Mouse (Mus musculus): ENCODE data around the gene Bik. TPM values are rescaled to one million over a fixed set of nuclear protein-coding genes. Genes with fewer than 3 reads are reported as not detected.

Bik gene
- polyA plus RNA-seq, 1 experiment = 6.6 TPM

DNA sequence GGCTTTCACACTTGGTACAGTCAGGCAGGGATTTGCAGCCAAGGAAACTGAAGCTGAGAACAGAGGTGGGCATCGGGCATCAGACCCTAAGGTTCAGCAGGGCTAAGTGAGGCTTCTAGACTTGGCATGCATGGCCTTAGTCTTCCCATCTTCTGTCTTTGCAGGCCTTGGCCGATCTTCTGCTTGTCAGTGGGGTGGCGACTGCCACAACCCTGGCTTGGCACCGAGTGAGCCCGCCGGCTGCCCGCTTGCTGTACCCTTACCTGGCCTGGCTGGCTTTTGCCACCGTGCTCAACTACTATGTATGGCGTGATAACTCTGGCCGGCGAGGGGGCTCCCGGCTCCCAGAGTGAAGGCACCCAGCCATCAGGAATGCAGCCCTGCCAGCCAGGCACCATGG lies 46.9 kb downstream of the Bik start:
- DNase-seq (ENCODE audit: low read depth, low spot score) = no peak
- WGBS = 97% methylated on average over 12 of the region's 12 CpGs

DNA sequence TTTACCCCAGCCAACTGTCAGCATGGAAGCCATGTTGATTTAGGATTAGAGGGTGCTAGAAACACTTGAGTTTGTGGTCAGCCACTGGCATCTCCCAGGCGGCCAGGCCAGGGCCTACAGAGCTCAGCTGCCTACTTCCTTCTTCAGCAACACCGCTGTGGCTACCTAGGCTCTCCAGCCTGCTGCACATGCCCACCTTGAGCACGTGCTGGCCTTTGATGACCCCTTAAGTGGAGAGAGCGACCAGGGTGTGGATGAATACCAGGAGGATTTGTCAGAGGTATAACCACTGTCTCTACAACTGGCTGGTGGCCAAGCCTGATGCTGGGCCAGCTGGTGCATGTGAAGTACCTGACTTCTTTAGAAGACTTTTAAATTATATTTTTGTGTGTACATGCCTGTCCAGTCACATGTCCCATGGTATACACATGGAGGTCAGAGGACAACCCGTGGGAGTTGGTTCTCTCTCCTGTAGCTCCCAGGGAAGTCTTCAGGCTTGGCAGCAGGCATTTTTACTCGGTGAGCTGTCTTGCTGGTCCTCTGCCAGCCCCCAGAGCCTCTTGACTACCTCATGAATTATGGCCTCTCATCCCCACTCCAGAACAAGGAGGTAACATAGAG lies 48.2 kb downstream of the Bik start:
- DNase-seq (ENCODE audit: low read depth, low spot score) = no peak
- WGBS = 67% methylated on average over 6 of the region's 6 CpGs

DNA sequence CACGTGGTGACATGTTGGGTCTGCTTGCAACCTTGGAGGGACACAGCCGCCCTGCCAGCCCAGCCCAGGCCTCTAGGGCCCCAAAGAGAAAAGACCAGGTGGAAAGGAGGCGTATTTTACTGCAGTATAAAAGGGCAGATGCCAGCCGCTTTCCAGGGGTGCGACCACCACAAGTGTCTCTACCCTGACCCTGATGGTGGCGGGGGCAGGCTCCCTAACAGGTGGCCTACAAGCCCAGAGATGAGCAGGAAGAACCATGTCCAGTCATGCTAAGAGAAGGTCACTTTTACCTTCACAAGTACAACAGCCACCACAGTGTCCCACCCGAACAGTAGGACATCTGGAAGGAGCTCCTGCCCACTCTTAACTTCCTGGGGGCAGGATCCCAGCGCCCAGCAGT lies 48.9 kb downstream of the Bik start:
- WGBS = 91% methylated on average over 8 of the region's 8 CpGs
- DNase-seq (ENCODE audit: low read depth, low spot score) = no peak

DNA sequence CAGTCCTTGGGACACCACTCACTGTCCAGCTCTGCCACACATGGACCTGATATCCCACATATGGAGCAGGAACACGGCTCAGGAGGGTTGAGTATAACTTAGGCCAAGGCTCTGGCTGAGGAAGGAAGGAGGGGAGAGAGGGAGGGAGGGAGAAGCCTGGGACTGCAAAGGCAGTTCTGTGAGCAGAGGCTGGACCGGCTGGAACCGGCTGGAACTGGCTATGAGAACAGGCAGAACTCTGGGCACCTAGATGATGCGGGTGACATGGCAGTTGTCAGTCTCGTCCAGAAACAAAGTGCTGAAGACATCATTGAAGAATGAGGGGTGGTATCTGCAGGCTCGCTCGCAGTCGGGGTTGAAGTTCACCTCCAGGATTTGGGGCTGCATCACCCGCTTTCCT lies 50.0 kb downstream of the Bik start:
- DNase-seq (ENCODE audit: low read depth, low spot score) = no peak
- WGBS = 89% methylated on average over 9 of the region's 9 CpGs

DNA sequence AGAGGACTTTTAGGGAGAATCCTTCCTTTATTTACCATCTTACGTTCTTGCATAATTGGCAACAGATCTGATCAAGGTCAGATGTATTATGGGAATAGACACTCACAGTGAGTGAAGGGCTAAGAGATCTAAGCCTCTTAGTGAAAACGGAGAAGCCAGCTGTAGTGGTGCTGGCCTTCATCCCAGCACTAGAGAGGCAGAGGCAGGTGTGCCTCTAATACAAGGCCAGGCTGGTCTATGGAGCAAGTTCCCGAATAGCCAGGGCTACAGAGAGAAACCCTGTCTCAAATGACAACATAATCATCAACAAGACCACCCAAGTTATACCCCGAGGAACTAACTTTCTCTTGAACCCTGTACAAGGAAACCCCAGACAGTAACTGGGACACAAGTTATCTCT lies 56.3 kb downstream of the Bik start:
- no peak for DNase-seq (ENCODE audit: low read depth, low spot score)
- 83% methylated on average over 4 of the region's 4 CpGs for WGBS

DNA sequence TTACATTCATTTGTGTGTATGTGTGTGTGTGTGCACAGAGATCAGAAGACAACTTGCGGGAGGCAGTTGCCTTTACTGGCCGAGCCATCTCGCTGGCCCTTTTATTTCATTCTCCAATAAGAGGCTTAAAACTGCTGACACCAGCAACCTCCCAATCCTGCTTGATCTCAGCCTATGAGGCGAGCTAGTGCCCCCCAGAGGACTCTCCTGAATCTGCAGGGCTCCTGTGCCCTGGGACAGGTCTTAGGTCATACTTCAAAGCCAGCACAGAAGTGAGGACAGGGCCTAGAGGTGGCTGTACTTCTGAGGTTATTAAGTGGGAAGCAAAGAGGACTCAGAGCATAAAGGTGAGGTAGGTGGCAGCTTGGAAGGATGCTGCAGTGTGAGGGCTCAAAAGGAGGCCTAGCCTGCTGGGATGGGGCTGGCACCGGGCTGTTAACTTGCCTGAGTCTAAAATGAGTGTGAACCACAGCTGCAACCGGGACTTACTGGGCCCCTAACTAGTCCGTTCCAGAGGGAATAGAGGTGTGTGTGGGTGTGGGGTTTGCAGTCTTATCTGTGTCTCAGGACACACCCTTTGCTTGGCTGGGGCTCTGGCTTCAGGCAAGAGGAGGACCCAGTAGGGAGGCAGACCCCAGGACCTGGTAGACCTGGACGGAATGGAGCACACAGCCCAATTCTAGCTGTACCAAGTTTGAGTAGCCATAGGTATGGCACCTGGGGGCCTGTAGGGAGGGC lies 56.9 kb downstream of the Bik start:
- WGBS = 68% methylated on average over 8 of the region's 8 CpGs

DNA sequence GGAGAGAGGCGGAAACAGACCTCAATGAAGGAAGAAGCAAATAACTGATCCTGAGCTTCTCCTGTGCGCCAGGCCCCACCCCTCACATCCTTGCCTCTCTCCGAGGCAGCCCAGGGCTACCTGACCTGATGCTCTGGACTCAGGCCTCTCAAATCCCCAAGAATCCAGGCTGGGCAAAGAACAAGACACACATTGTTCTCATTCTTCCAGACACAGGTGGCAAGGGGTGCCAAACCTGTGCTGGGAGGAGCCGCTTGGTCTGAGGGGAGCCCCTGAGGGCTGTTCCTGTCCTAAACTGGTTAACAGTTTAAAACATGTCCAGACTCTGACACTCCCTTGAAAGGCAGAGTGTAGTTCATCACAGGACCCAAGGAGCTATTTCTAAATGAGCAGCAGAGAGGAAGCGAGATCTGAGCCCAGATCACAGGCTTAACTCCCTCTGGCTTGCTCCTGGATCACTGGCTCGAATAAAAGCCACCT lies 58.1 kb downstream of the Bik start:
- DNase-seq (ENCODE audit: low read depth, low spot score) = no peak
- 90% methylated on average over 6 of the region's 6 CpGs for WGBS

More for the DNA sequence above, 56.9 kb downstream of the Bik start:
- DNase-seq (ENCODE audit: low read depth, low spot score) = no peak

DNA sequence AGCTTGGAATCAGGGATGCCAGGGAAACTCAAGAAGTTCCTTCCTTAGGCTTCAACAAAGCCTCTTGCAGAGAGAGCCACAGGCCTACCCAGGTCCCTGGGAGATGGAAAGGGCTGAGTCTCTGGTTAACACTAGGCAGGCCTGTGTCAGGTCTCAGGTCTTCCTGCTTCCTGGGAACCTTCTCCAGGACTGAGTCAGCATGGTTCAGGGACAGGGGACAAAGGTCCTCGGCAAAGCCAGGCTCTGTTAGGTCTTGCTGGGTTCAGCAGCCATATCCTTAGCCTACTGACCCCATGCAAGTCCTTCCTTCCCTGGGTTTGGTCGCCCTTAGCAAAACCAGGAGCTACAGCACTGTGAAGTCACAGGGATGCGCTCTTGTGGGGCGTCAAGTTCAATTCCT lies 64.2 kb downstream of the Bik start:
- WGBS = 77% methylated on average over 4 of the region's 4 CpGs
- no peak for DNase-seq (ENCODE audit: low read depth, low spot score)

DNA sequence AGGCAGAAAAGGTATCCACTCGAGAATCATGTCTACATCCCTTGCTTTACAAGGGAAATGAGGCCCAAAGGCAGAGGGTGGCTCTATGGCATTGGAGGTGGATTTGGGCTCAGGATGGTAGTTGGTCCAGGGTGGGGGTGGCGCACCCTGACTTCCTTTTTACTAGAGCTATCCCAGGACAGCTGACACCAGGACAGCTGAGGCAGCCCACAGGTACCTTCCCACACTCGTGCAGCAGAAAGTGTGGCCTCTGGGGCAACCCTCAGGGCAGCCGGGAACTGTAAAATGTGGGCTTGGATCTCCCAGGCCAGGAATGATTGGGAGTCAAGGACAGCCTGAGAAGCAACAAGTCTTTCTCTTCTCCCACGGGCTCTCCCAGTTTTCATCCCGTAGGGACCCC lies 65.1 kb downstream of the Bik start:
- 87% methylated on average over 6 of the region's 6 CpGs for WGBS

DNA sequence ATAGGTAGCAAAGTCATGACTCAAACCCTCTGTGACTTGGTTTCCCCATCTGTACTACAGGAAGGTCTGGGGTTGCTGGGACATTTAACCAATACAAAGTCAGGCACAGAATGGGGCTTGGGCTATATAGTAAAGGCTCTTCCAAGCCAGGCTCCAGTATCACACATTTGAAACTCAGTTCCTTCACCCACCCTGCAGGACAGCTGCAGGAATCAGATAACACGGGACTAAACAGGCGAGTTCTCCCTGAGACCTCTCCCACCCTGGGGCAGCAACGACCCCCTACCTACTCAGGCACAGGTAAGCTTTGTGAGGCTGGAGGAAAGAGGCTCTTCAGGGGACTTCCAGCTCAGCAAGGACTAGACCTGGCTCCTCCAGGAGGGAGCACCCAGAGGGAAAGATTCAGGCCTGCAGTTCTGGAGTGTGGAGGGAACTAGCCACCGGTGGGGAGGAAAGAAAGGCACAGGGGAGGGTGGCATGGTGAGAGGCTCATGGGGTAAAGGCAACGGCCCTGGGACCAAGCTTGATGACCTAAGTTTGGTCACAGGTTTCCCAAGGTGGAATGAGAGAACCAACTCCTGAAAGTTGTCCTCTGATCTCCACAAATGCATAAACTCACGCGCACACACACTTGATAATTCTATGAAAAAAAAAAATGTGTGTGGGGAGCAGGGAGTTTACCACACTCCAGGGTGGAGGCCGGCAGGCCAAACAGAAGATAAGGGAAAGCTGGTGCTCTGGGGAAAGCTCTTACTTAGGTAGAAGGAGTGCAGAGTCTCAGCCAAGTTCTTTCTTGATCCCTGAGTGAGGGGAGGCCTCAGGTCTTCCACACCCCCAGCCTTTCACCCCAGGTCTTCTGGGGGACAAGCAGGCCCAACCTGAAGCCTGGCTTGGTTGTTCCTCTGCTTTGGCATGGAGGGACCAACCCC lies 65.9 kb downstream of the Bik start:
- WGBS = 69% methylated on average over 8 of the region's 8 CpGs
- no peak for DNase-seq (ENCODE audit: low read depth, low spot score)

More for the DNA sequence above, 65.1 kb downstream of the Bik start:
- DNase-seq (ENCODE audit: low read depth, low spot score) = no peak

DNA sequence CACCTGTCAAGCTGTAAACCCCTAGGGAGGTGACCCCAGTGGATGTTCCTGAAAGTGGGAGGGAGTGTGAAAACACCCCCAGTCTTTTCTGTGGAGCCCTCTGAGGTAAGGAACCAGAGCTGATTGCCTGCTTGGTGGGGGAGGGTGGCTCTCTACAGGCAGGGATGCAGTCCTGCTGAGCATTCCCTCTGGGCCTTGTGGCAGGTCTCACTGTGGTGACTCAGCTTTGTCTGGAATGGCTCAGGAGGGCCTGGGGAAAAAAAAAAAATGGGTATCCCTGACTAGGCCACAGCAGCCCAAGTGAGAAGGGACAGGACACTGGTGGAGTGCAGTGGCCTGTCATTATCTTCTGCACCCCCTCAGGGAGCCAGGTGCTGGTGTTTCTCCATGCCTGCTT lies 66.5 kb downstream of the Bik start:
- no peak for DNase-seq (ENCODE audit: low read depth, low spot score)

DNA sequence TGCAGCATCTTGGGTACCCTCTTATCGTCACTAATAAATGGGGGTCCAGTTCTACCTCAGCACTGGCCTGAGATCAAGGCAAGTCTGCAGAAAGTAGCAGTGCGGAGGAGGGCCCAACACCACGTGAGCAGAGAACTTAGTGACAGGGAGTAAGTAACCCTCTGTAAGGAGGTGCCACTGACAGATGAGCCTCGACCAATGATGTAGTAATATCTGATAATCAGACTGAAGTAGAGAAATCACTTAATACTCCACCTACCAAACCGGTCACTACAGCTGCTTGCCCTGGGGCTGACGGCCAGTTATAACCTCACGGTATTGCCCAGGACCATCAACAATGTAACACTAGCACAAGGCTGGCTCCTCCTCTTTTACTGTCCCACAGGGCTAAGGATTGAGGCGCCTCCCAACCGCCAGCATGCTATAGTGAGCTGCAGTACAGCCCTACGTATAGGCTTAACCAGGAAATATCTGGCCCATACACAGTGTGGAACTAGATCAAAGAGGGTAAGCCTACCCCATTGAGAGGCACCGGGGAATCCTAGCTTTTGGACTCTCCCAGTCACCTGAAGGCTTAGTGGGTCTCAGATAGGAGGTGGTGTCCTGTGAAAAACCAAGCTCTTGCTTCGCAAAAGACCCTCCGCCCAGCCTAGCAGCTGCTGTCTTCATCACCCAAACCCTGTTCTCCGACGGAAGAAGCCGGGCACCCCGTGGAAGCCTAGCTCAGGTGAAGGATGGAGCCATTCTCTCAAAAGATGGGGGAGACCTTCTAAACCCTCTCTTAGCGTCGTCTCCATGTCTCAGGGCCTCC lies 67.2 kb downstream of the Bik start:
- 15% methylated on average over 19 of the region's 19 CpGs for WGBS
- no peak for DNase-seq (ENCODE audit: low read depth, low spot score)

Other genes starting within 250 kb of the Bik start
- 74.4 and 88.5 TPM in 2 replicates for gene Arfgap3, start 176.6 kb upstream of the Bik start, polyA plus RNA-seq (2012; rRNA removed)
- 52.6 and 77.7 TPM in 2 replicates for gene Pacsin2, start 62.3 kb upstream of the Bik start, polyA plus RNA-seq (2012; rRNA removed)
- gene Ttll1, start 16.0 kb upstream of the Bik start, polyA plus RNA-seq (2012; rRNA removed) = 4.3 and 4.4 TPM in 2 replicates
- 166 and 168 TPM in 2 replicates for gene Tspo, start 36.7 kb downstream of the Bik start, polyA plus RNA-seq (2012; rRNA removed)
- gene Mcat, start 36.9 kb downstream of the Bik start, polyA plus RNA-seq (2012; rRNA removed) = 16.5 and 18.0 TPM in 2 replicates
- gene Ttll12, start 68.3 kb downstream of the Bik start, polyA plus RNA-seq (2012; rRNA removed) = 19.8 and 22.2 TPM in 2 replicates
- gene Scube1, start 198.2 kb downstream of the Bik start, polyA plus RNA-seq (2012; rRNA removed) = 8.3 and 12.9 TPM in 2 replicates